Mouse (Mus musculus): ENCODE data around the gene Dock9. TPM values are rescaled to one million over a fixed set of nuclear protein-coding genes. Genes with fewer than 3 reads are reported as not detected.

Gene Dock9
- polyA plus RNA-seq, 1 experiment from 2014 or later, result 4.8 TPM

GRCm38 (mm10) chr14:121505485-121505860, 292.2 kb downstream of the Dock9 start:
- ATAC-seq (ENCODE audit: extremely low read depth, insufficient number of reproducible peaks, low FRiP score, low TSS enrichment), result no peak
- Histone ChIP-seq H3K36me3 (no peaks in the 10 kb centered on the region), H3K4me2 (peak overlapping the region; percentile 69), H3K27me3 (replicated peaks) (peaks cover 44% of the 10 kb centered on the region), H3K27ac (replicated peaks) (no peak overlapping the region), H3K4me3 (peak overlapping the region; percentile 42; the same call in 1 of the 2 replicates), H3K9ac (no peak overlapping the region), H3K4me1 (peaks cover 14% of the 10 kb centered on the region), H3K9me3 (no peaks in the 10 kb centered on the region)
- WGBS, result 24% methylated on average over 9 of the region's 9 CpGs

GRCm38 (mm10) chr14:121504781-121505484, 292.7 kb downstream of the Dock9 start, which contains the start of gene Slc15a1:
Gene Slc15a1, minus strand, starts transcription at chr14:121505252.
- 10% methylated on average over 33 of the region's 33 CpGs for WGBS
- ATAC-seq (ENCODE audit: extremely low read depth, insufficient number of reproducible peaks, low FRiP score, low TSS enrichment), result no peak
- H3K9ac ChIP-seq, result peak within 1 kb of the TSS; percentile 67

GRCm38 (mm10) chr14:121500577-121500976, 297.1 kb downstream of the Dock9 start:
- 29% methylated on average over 2 of the region's 2 CpGs for WGBS
- H3K36me3 ChIP-seq, result no peaks in the 10 kb centered on the region
- no peak for ATAC-seq (ENCODE audit: extremely low read depth, insufficient number of reproducible peaks, low FRiP score, low TSS enrichment)
- H3K9me3 ChIP-seq, result no peaks in the 10 kb centered on the region
- H3K4me2 ChIP-seq, result no peak overlapping the region
- H3K4me1 ChIP-seq, result peaks cover 11% of the 10 kb centered on the region
- H3K27me3 ChIP-seq (replicated peaks), result peaks cover 34% of the 10 kb centered on the region
- H3K27ac ChIP-seq (replicated peaks), result no peak overlapping the region
- no peak overlapping the region for H3K4me3 ChIP-seq
- H3K9ac ChIP-seq, result no peak overlapping the region

More at GRCm38 (mm10) chr14:121504781-121505484, 292.7 kb downstream of the Dock9 start, which contains the start of gene Slc15a1:
- Histone ChIP-seq H3K4me2 (peak within 1 kb of the TSS; percentile 69), H3K4me1 (peaks cover 14% of the 10 kb centered on the region), H3K9me3 (no peaks in the 10 kb centered on the region), H3K36me3 (no peaks in the 10 kb centered on the region), H3K27ac (replicated peaks) (no peak within 1 kb of the TSS), H3K4me3 (peak within 1 kb of the TSS; percentile 42), H3K27me3 (replicated peaks) (peaks cover 44% of the 10 kb centered on the region)

DNA sequence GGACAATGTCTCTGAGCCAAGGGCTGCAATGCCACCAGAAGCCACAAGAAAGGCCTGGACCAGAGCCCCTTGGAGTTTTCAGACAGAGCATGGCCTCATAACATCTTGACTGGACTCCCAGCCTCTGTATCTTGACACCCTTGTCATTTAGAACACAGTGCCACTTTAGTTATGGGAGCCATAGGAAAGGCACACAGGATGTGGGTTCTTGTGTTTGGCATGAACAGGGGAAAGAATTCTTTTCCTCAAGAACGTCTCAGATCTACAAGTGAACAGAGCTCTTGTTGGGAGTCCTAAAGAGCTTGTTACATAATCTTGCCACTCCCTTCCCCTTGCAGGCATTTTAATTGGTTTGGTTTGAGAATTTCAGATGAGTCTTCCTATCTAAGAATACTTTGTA, 297.9 kb downstream of the Dock9 start:
- Histone ChIP-seq H3K4me1 (peaks cover 6% of the 10 kb centered on the region; the same call in 1 of the 2 replicates), H3K9me3 (no peaks in the 10 kb centered on the region), H3K27ac (replicated peaks) (no peak overlapping the region), H3K36me3 (no peaks in the 10 kb centered on the region), H3K27me3 (replicated peaks) (peaks cover 28% of the 10 kb centered on the region), H3K4me3 (no peak overlapping the region), H3K4me2 (no peak overlapping the region), H3K9ac (no peak overlapping the region)
- ATAC-seq (ENCODE audit: extremely low read depth, insufficient number of reproducible peaks, low FRiP score, low TSS enrichment), result no peak
- whole genome bisulfite sequencing, result 34% methylated on average over 1 of the region's 1 CpGs

GRCm38 (mm10) chr14:121497800-121498199, 299.8 kb downstream of the Dock9 start:
- ATAC-seq (ENCODE audit: extremely low read depth, insufficient number of reproducible peaks, low FRiP score, low TSS enrichment), result no peak
- no peaks in the 10 kb centered on the region for H3K36me3 ChIP-seq
- H3K27ac ChIP-seq (replicated peaks), result no peak overlapping the region
- H3K4me3 ChIP-seq, result no peak overlapping the region
- 76% methylated on average over 1 of the region's 1 CpGs for WGBS
- peaks cover 10% of the 10 kb centered on the region; the same call in 1 of the 2 replicates for H3K27me3 ChIP-seq (replicated peaks)
- peaks cover 10% of the 10 kb centered on the region for H3K4me1 ChIP-seq
- no peak overlapping the region for H3K9ac ChIP-seq
- H3K9me3 ChIP-seq, result no peaks in the 10 kb centered on the region
- H3K4me2 ChIP-seq, result no peak overlapping the region

DNA sequence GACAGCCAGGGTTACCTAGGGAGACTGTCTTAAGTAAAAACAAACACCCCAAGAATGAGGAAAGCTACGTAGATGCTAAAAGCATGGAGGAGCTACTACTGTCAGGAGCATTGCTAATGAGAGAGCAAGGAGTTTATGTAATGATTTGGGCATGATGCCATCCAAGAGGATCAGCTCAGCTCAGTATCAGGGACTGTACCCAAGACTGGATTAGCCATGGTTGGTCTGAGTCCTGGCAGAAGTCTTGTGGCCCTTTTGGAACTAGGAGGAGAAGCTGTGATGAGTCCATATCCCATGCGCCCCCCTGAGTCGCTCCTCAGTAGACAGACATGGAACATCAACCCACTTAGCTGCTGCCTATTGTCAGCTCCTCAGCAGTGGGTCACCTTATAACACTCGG, 301.9 kb downstream of the Dock9 start:
- Histone ChIP-seq H3K4me2 (no peak overlapping the region), H3K9ac (no peak overlapping the region), H3K36me3 (no peaks in the 10 kb centered on the region), H3K9me3 (no peaks in the 10 kb centered on the region), H3K4me3 (no peak overlapping the region), H3K4me1 (peaks cover 26% of the 10 kb centered on the region), H3K27me3 (replicated peaks) (peaks cover 8% of the 10 kb centered on the region; the same call in 1 of the 2 replicates), H3K27ac (replicated peaks) (no peak overlapping the region)
- WGBS, result 75% methylated on average over 4 of the region's 4 CpGs
- no peak for ATAC-seq (ENCODE audit: extremely low read depth, insufficient number of reproducible peaks, low FRiP score, low TSS enrichment)

DNA sequence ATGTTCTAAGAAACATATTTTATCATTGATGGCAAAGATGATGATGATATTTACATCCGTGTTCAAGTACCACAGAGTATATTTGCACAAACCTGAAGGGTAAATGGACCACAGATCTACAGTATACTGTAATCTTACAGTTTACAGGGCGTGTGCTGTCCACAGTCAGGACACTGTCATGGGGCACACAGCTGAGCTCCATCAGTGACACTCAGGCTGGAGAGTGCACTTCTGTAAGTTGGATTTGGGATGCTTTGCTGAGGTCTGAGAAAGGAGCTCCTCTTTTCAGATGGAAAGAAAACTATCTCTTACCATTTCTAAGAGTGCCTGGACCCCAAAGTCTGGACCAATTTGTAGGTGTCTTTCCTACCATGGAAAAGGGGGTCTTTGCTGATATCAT, 302.5 kb downstream of the Dock9 start:
- Histone ChIP-seq H3K4me2 (no peak overlapping the region), H3K9ac (no peak overlapping the region), H3K4me3 (no peak overlapping the region), H3K27ac (replicated peaks) (no peak overlapping the region), H3K4me1 (peaks cover 26% of the 10 kb centered on the region), H3K27me3 (replicated peaks) (peaks cover 8% of the 10 kb centered on the region; the same call in 1 of the 2 replicates), H3K36me3 (no peaks in the 10 kb centered on the region), H3K9me3 (no peaks in the 10 kb centered on the region)
- 73% methylated on average over 2 of the region's 2 CpGs for WGBS
- ATAC-seq (ENCODE audit: extremely low read depth, insufficient number of reproducible peaks, low FRiP score, low TSS enrichment), result no peak

DNA sequence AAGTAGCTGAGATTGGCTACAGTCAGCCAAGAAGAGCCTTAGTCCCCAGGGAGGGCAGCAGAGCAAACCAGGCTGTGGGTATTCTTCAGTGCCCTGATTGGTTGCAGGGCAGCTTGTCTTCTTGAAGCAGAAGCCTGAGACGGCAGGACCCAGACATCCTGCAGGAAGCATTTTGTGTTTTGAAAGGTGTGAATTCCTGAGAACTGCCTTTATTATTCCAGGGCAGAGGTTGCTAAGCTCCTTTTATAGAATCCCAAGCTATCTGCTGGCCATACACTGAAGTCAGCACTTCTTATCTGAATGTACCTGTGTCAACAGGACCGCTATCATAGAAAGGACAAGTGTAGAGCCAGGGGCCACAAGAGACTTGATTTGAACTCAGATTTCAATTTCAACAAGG, 303.4 kb downstream of the Dock9 start:
- H3K27ac ChIP-seq (replicated peaks), result no peak overlapping the region
- no peak overlapping the region for H3K4me3 ChIP-seq
- ATAC-seq (ENCODE audit: extremely low read depth, insufficient number of reproducible peaks, low FRiP score, low TSS enrichment), result no peak
- WGBS, result 23% methylated on average over 2 of the region's 2 CpGs
- peaks cover 26% of the 10 kb centered on the region for H3K4me1 ChIP-seq
- H3K36me3 ChIP-seq, result no peaks in the 10 kb centered on the region
- peaks cover 8% of the 10 kb centered on the region; the same call in 1 of the 2 replicates for H3K27me3 ChIP-seq (replicated peaks)
- no peaks in the 10 kb centered on the region for H3K9me3 ChIP-seq
- H3K4me2 ChIP-seq, result no peak overlapping the region
- no peak overlapping the region for H3K9ac ChIP-seq

DNA sequence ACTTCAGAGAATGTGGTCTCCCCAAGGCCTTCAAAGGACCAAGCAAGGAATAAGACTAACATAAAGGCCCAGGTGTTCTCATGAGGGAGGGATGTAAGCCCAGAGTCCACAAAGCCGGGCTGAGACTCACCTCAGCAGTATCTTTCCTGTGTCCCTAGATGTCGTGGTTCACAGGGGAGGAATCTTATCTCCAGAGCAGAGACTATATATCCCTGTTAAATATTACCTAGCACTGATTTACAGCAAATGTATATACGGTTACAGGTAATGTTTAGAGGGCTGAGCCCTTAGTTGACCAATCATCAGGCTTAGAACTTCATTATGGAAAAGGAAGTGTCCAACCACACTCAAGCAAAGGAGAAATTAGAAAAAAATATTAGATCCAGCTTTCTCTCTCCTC, 303.9 kb downstream of the Dock9 start:
- ATAC-seq (ENCODE audit: extremely low read depth, insufficient number of reproducible peaks, low FRiP score, low TSS enrichment), result no peak
- Histone ChIP-seq H3K9me3 (no peaks in the 10 kb centered on the region), H3K27ac (replicated peaks) (no peak overlapping the region), H3K4me1 (peaks cover 26% of the 10 kb centered on the region), H3K27me3 (replicated peaks) (peaks cover 8% of the 10 kb centered on the region; the same call in 1 of the 2 replicates), H3K4me3 (no peak overlapping the region), H3K9ac (no peak overlapping the region), H3K36me3 (no peaks in the 10 kb centered on the region), H3K4me2 (no peak overlapping the region)
- WGBS, result 47% methylated on average over 3 of the region's 3 CpGs

DNA sequence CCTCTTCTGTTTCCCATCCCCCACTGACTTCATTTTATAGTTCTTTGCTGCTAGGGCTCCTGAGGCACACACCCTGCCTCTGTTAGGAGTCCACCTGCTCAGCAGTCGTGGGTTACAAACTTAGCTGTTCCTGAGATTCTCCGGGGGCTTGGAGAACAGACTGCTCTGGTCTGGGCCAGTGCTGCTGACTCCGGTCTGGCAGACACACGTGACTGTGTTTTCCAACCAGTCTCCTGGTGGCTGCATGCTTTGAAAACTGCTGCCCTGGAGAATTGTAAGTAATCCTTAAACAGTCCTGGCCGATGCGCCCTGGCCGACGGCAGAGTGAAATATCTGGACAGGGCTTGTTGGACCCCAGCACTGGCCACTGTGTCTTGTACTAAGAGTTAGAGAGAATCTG, 305.3 kb downstream of the Dock9 start:
- WGBS, result 41% methylated on average over 8 of the region's 8 CpGs
- H3K27ac ChIP-seq (replicated peaks), result no peak overlapping the region
- no peak overlapping the region for H3K4me3 ChIP-seq
- no peaks in the 10 kb centered on the region for H3K36me3 ChIP-seq
- H3K4me1 ChIP-seq, result peaks cover 26% of the 10 kb centered on the region
- no peaks in the 10 kb centered on the region for H3K9me3 ChIP-seq
- ATAC-seq (ENCODE audit: extremely low read depth, insufficient number of reproducible peaks, low FRiP score, low TSS enrichment), result no peak
- peak overlapping the region; percentile 51 for H3K4me2 ChIP-seq
- peaks cover 8% of the 10 kb centered on the region; the same call in 1 of the 2 replicates for H3K27me3 ChIP-seq (replicated peaks)
- H3K9ac ChIP-seq, result peak overlapping the region; percentile 37
